Mouse (Mus musculus): ENCODE data around the gene Litaf.

- TF ChIP-seq POLR2A (IDR thresholded peaks at IDR 0.05; ENCODE audit: insufficient read depth, low read length): no peak
- TF ChIP-seq CTCF (IDR thresholded peaks at IDR 0.05; ENCODE audit: low read depth, low read length): no peak
Observed at GRCm38 (mm10) chr16:11055916-11056315, 10.0 kb downstream of the Litaf start.
